Mouse (Mus musculus): Measurements from ENCODE around the gene Smim13. TPM values are rescaled to one million over a fixed set of nuclear protein-coding genes. Genes with fewer than 3 reads are reported as not detected.

Smim13 gene
- polyA plus RNA-seq, 1 experiment from 2014 or later: 13.1 TPM

DNA sequence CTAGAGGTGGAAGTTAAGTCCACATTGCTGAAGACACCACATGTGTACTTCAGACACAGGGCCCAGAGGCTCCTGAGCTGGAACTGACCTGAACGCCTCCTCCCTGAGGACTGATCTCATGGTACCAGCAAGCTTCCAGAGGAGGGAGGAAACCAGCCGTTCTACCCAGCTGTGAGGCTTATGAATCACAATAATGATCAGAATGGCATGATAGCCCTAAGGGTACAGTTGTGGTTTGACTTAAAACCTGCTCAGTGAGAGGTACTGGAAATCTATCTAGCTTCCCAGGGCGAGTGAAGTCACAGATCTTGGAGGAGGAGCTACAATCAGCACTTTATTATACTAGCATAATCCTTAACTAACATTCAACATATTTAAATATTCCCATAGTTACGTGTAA lies 35.8 kb downstream of the Smim13 start:
- WGBS: 92% methylated on average over 4 of the region's 4 CpGs

DNA sequence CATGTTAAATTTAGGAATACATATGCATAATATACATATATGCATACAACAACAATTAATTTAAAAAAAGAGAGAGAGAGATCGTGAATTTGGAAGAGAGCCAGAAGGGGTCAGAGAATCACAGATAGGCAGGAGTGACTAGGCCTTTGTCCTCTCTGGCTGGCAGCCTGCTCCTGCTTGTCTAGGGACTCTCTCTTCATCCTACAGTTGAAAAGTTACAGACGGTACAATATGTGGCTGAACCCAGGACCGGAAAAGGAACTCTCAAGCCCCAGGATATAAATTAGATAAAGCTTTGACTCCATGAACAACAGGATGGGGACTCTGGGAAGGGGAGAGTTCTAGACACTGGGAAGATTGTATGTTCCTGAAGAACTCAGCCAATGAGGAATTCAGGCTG lies 36.6 kb downstream of the Smim13 start:
- no peak overlapping the region for H3K4me2 ChIP-seq (ENCODE audit: low read depth, low read length, severe bottlenecking)
- DNase-seq (ENCODE audit: low spot score) (no peak), ATAC-seq (replicated peaks; ENCODE audit: low FRiP score) (no peak)
- no peaks in the 10 kb centered on the region for H3K36me3 ChIP-seq (ENCODE audit: control insufficient read depth, insufficient read depth, low read length)
- no peaks in the 10 kb centered on the region for H3K9me3 ChIP-seq (ENCODE audit: control insufficient read depth, low read length)
- 89% methylated on average over 3 of the region's 3 CpGs for WGBS
- H3K4me1 ChIP-seq (replicated peaks; ENCODE audit: control insufficient read depth, insufficient read depth, low read length): no peaks in the 10 kb centered on the region
- no peak overlapping the region for H3K9ac ChIP-seq (ENCODE audit: low read length)
- H3K27ac ChIP-seq (ENCODE audit: low read depth, low read length): no peak overlapping the region
- no peaks in the 10 kb centered on the region for H3K27me3 ChIP-seq (ENCODE audit: control insufficient read depth, insufficient read depth, low read length)
- H3K4me3 ChIP-seq (ENCODE audit: low read depth, low read length): no peak overlapping the region

More for the DNA sequence above, 35.8 kb downstream of the Smim13 start:
- Histone ChIP-seq H3K4me3 (ENCODE audit: low read depth, low read length) (no peak overlapping the region), H3K4me1 (replicated peaks; ENCODE audit: control insufficient read depth, insufficient read depth, low read length) (no peaks in the 10 kb centered on the region), H3K4me2 (ENCODE audit: low read depth, low read length, severe bottlenecking) (no peak overlapping the region), H3K9ac (ENCODE audit: low read length) (no peak overlapping the region), H3K27me3 (ENCODE audit: control insufficient read depth, insufficient read depth, low read length) (no peaks in the 10 kb centered on the region), H3K27ac (ENCODE audit: low read depth, low read length) (no peak overlapping the region), H3K9me3 (ENCODE audit: control insufficient read depth, low read length) (no peaks in the 10 kb centered on the region), H3K36me3 (ENCODE audit: control insufficient read depth, insufficient read depth, low read length) (no peaks in the 10 kb centered on the region)
- ATAC-seq (replicated peaks; ENCODE audit: low FRiP score) (no peak), DNase-seq (ENCODE audit: low spot score) (no peak)

DNA sequence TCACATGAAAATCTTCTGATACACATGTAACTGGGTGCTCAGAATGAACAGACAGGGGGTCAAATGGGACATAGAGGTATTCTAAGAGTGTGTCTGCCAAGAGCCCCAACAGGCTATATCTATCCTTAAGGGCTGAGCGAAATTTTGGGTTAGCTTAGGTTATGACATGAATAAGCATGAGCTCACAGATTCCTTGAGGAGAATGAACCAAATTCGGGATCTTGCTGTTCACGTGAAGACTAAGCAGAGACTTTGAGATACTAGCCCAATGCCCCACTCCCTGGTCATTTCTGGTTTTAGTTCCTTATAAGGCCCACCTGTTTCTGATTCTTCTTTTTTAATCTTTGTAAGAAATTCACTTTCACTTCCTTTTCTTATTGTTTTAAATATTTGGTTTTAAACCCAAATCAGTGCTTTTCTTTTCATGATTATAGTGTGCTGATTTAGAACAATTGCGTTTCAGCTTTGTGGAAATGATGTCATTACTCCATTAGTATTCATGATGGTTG lies 41.9 kb downstream of the Smim13 start:
- Histone ChIP-seq H3K27ac (ENCODE audit: low read depth, low read length) (no peak overlapping the region), H3K36me3 (ENCODE audit: control insufficient read depth, insufficient read depth, low read length) (no peaks in the 10 kb centered on the region), H3K9ac (ENCODE audit: low read length) (no peak overlapping the region), H3K4me2 (ENCODE audit: low read depth, low read length, severe bottlenecking) (no peak overlapping the region), H3K27me3 (ENCODE audit: control insufficient read depth, insufficient read depth, low read length) (no peaks in the 10 kb centered on the region), H3K4me3 (ENCODE audit: low read depth, low read length) (no peak overlapping the region), H3K4me1 (replicated peaks; ENCODE audit: control insufficient read depth, insufficient read depth, low read length) (no peaks in the 10 kb centered on the region), H3K9me3 (ENCODE audit: control insufficient read depth, low read length) (no peaks in the 10 kb centered on the region)
- no peak for DNase-seq (ENCODE audit: low spot score)
- WGBS: 80% methylated on average over 4 of the region's 4 CpGs
- no peak for ATAC-seq (replicated peaks; ENCODE audit: low FRiP score)

- H3K9ac ChIP-seq (ENCODE audit: low read length): no peak overlapping the region
- H3K27me3 ChIP-seq (ENCODE audit: control insufficient read depth, insufficient read depth, low read length): no peaks in the 10 kb centered on the region
- H3K9me3 ChIP-seq (ENCODE audit: control insufficient read depth, low read length): no peaks in the 10 kb centered on the region
- 46% methylated on average over 5 of the region's 5 CpGs for WGBS
- no peak overlapping the region for H3K4me3 ChIP-seq (ENCODE audit: low read depth, low read length)
- H3K4me1 ChIP-seq (replicated peaks; ENCODE audit: control insufficient read depth, insufficient read depth, low read length): no peaks in the 10 kb centered on the region
- ATAC-seq (replicated peaks; ENCODE audit: low FRiP score): no peak
- H3K27ac ChIP-seq (ENCODE audit: low read depth, low read length): no peak overlapping the region
- no peak for DNase-seq (ENCODE audit: low spot score)
- H3K36me3 ChIP-seq (ENCODE audit: control insufficient read depth, insufficient read depth, low read length): no peaks in the 10 kb centered on the region
- H3K4me2 ChIP-seq (ENCODE audit: low read depth, low read length, severe bottlenecking): no peak overlapping the region
These were observed 44.0 kb downstream of the Smim13 start for GRCm38 (mm10) chr13:41293595-41293994.

- Histone ChIP-seq H3K9ac (ENCODE audit: low read length) (no peak overlapping the region), H3K9me3 (ENCODE audit: control insufficient read depth, low read length) (no peaks in the 10 kb centered on the region), H3K4me3 (ENCODE audit: low read depth, low read length) (no peak overlapping the region), H3K4me2 (ENCODE audit: low read depth, low read length, severe bottlenecking) (no peak overlapping the region), H3K36me3 (ENCODE audit: control insufficient read depth, insufficient read depth, low read length) (no peaks in the 10 kb centered on the region), H3K4me1 (replicated peaks; ENCODE audit: control insufficient read depth, insufficient read depth, low read length) (no peaks in the 10 kb centered on the region), H3K27ac (ENCODE audit: low read depth, low read length) (no peak overlapping the region), H3K27me3 (ENCODE audit: control insufficient read depth, insufficient read depth, low read length) (no peaks in the 10 kb centered on the region)
- WGBS: 71% methylated on average over 6 of the region's 6 CpGs
- DNase-seq (ENCODE audit: low spot score): no peak
- ATAC-seq (replicated peaks; ENCODE audit: low FRiP score): no peak
These were observed 46.2 kb downstream of the Smim13 start for GRCm38 (mm10) chr13:41295886-41296285.

DNA sequence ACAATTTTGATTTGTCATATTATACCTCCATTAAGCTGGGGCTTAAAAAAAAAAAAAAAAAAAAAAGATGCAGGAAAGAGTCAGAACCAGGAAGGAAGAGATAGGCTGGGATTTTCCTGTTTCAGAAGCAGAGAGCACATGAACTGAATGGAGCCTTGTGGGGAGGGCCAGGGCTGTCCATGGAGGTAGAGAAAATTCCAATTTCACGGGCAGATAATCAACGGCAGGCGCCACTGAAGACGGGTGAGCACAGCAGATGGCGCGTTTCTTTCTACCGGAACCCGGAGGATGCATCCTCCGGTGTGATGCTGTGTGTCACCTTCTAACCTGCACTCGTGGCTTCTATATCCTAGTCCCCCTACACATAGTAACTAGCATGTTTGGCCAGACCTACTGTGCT lies 46.8 kb downstream of the Smim13 start:
- Histone ChIP-seq H3K4me2 (ENCODE audit: low read depth, low read length, severe bottlenecking) (no peak overlapping the region), H3K4me1 (replicated peaks; ENCODE audit: control insufficient read depth, insufficient read depth, low read length) (no peaks in the 10 kb centered on the region), H3K27ac (ENCODE audit: low read depth, low read length) (no peak overlapping the region), H3K9ac (ENCODE audit: low read length) (no peak overlapping the region), H3K36me3 (ENCODE audit: control insufficient read depth, insufficient read depth, low read length) (no peaks in the 10 kb centered on the region), H3K9me3 (ENCODE audit: control insufficient read depth, low read length) (no peaks in the 10 kb centered on the region), H3K27me3 (ENCODE audit: control insufficient read depth, insufficient read depth, low read length) (no peaks in the 10 kb centered on the region), H3K4me3 (ENCODE audit: low read depth, low read length) (no peak overlapping the region)
- WGBS: 76% methylated on average over 10 of the region's 10 CpGs
- no peak for DNase-seq (ENCODE audit: low spot score)
- no peak for ATAC-seq (replicated peaks; ENCODE audit: low FRiP score)

DNA sequence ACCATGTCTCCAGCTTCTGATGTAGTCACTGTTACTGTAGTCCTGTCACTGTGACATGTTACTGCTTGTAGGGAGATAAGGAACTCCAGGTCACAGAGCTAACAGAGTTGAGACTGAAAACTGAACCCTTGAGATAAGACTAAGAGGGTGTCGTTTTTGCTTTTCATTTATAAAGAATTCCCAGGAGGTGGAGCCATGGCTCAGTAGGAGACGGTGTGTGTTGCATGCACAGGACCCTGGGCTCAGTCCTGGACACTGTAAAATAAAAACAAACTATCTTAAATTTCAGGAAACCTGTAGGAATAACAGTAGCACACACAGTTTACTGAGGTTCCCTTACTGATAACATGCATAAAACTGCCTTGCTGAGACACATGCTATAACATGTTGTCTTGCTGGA lies 48.9 kb downstream of the Smim13 start:
- WGBS: 57% methylated on average over 2 of the region's 2 CpGs
- no peak for ATAC-seq (replicated peaks; ENCODE audit: low FRiP score)

GRCm38 (mm10) chr13:41298996-41299395 lies 49.4 kb downstream of the Smim13 start:
- WGBS: 59% methylated on average over 5 of the region's 5 CpGs
- Histone ChIP-seq H3K4me2 (ENCODE audit: low read depth, low read length, severe bottlenecking) (no peak overlapping the region), H3K27me3 (ENCODE audit: control insufficient read depth, insufficient read depth, low read length) (no peaks in the 10 kb centered on the region), H3K4me1 (replicated peaks; ENCODE audit: control insufficient read depth, insufficient read depth, low read length) (no peaks in the 10 kb centered on the region), H3K4me3 (ENCODE audit: low read depth, low read length) (no peak overlapping the region), H3K9me3 (ENCODE audit: control insufficient read depth, low read length) (no peaks in the 10 kb centered on the region), H3K9ac (ENCODE audit: low read length) (no peak overlapping the region), H3K27ac (ENCODE audit: low read depth, low read length) (no peak overlapping the region), H3K36me3 (ENCODE audit: control insufficient read depth, insufficient read depth, low read length) (no peaks in the 10 kb centered on the region)
- ATAC-seq (replicated peaks; ENCODE audit: low FRiP score): no peak
- DNase-seq (ENCODE audit: low spot score): no peak

More for the DNA sequence above, 48.9 kb downstream of the Smim13 start:
- no peaks in the 10 kb centered on the region for H3K27me3 ChIP-seq (ENCODE audit: control insufficient read depth, insufficient read depth, low read length)
- no peaks in the 10 kb centered on the region for H3K4me1 ChIP-seq (replicated peaks; ENCODE audit: control insufficient read depth, insufficient read depth, low read length)
- H3K9ac ChIP-seq (ENCODE audit: low read length): no peak overlapping the region
- no peak overlapping the region for H3K27ac ChIP-seq (ENCODE audit: low read depth, low read length)
- no peaks in the 10 kb centered on the region for H3K36me3 ChIP-seq (ENCODE audit: control insufficient read depth, insufficient read depth, low read length)
- DNase-seq (ENCODE audit: low spot score): no peak
- no peak overlapping the region for H3K4me3 ChIP-seq (ENCODE audit: low read depth, low read length)
- H3K4me2 ChIP-seq (ENCODE audit: low read depth, low read length, severe bottlenecking): no peak overlapping the region
- no peaks in the 10 kb centered on the region for H3K9me3 ChIP-seq (ENCODE audit: control insufficient read depth, low read length)

DNA sequence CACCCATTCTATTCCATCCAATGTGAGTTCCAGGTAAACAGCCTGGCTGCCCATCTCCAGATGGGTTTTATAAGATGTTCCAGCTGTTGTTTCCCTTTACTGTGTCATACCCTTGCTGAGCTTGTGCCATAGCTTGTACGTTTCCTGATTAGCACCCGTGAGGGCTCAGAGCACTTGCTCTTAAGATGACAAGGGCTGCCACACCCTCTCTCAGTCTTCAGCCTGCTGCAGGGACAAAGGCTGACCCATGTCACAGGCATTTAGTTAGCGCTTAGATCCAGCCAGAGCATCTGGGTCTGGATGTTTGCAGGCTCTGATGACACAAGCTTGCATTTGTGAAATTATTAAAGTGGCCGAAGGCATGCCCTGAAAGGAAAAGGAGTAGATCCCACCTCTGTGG lies 50.4 kb downstream of the Smim13 start:
- H3K4me1 ChIP-seq (replicated peaks; ENCODE audit: control insufficient read depth, insufficient read depth, low read length): no peaks in the 10 kb centered on the region
- H3K9ac ChIP-seq (ENCODE audit: low read length): no peak overlapping the region
- no peak overlapping the region for H3K4me3 ChIP-seq (ENCODE audit: low read depth, low read length)
- no peaks in the 10 kb centered on the region for H3K9me3 ChIP-seq (ENCODE audit: control insufficient read depth, low read length)
- DNase-seq (ENCODE audit: low spot score) (no peak), ATAC-seq (replicated peaks; ENCODE audit: low FRiP score) (no peak)
- H3K27ac ChIP-seq (ENCODE audit: low read depth, low read length): no peak overlapping the region
- H3K4me2 ChIP-seq (ENCODE audit: low read depth, low read length, severe bottlenecking): no peak overlapping the region
- WGBS: 79% methylated on average over 4 of the region's 4 CpGs
- no peaks in the 10 kb centered on the region for H3K36me3 ChIP-seq (ENCODE audit: control insufficient read depth, insufficient read depth, low read length)
- H3K27me3 ChIP-seq (ENCODE audit: control insufficient read depth, insufficient read depth, low read length): no peaks in the 10 kb centered on the region

Measured in forebrain, embryonic 11.5 days (tissue).